Mouse (Mus musculus) small intestine, adult 2 months (tissue): ENCODE data around the gene 4930404N11Rik.

ENCODE experiments used
- CTCF ChIP-seq: fragments of 200-500 bp; IDR thresholded peaks from 2 replicates; pipeline ENCODE4 v1.5.1; 2012; ENCODE audit warnings: low read depth, mild to moderate bottlenecking, control low read depth, inconsistent platforms, low read length, moderate library complexity, mixed read lengths; ENCODE audit not compliant: insufficient replicate concordance, insufficient read length; ENCODE audit errors: extremely low read depth
- POLR2A ChIP-seq: fragments of 200-500 bp; IDR thresholded peaks from 2 replicates; pipeline ENCODE4 v1.6.1; 2012; ENCODE audit warnings: low read depth, mild to moderate bottlenecking, control low read depth, inconsistent platforms, low read length, moderate library complexity

DNA sequence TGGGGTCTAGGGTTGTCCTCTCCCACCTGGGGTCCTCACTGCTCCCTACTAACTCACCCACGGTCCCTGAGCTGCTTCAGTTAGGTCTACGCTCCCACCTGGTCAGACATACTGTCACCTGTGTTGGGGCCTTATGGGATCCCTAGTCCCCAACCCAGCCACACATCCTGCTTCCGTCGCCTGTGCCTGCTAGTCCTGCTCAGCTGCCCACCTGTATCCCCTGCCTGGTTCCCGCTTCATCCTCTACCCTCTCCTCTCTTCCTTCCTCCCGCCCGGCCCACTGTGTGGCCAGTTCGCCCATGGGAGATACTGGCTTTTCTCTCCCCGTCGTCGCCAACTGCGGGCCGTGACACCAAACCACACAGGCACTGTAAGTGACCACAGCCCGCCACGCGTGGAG lies 50.0 kb downstream of the 4930404N11Rik start:
- TF ChIP-seq POLR2A (no peak), CTCF (no peak)
